Mouse (Mus musculus): ENCODE measurements around the gene Rps24. TPM values are rescaled to one million over a fixed set of nuclear protein-coding genes. Genes with fewer than 3 reads are reported as not detected.

Gene Rps24
- polyA plus RNA-seq (2015; fragmentation: Nextera tagmentation; extraction: Ambion mirVana) = 897 and 956 TPM in 2 replicates

DNA sequence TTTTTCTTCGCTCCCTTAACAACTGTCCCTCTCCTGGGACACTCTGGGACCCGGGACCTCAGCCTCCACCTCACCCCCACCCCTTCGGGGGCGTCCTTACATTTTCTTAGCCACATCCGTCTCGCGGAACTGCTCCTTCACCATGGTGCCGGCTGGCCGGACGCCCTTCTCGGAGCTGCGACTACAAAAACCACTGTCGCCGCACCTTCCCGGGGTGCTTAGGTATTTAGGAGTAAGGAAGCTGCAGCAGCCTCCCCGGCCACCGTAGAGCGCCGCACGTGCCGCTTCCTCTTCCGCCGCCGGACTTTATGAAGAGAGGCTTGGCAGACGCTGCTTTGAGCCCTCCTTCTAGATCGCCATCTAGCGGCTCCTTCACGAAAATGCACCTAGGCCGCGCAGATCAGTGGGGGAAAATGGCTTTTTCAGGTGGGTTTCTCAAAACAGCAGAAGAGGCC, at the start of gene Rps24, which contains the start of gene Polr3a:
Rps24 (plus strand) TSS at position 353 of the 455 bp plus-strand sequence.
Polr3a (minus strand) TSS at position 286 of the 455 bp plus-strand sequence.

Other genes starting within 250 kb of the Rps24 start
- gene Dlg5, start 241.2 kb upstream of the Rps24 start, polyA plus RNA-seq (2015; fragmentation: Nextera tagmentation; extraction: Ambion mirVana) = 4.7 and 6.2 TPM in 2 replicates
- not detected in 2 replicates for gene E330034G19Rik, start 193.9 kb upstream of the Rps24 start, polyA plus RNA-seq (2015; fragmentation: Nextera tagmentation; extraction: Ambion mirVana)
- 6.9 and 8.6 TPM in 2 replicates for gene Polr3a, start 67 bp upstream of the Rps24 start, polyA plus RNA-seq (2015; fragmentation: Nextera tagmentation; extraction: Ambion mirVana)